Mouse (Mus musculus) liver, postnatal 0 days (tissue): Measurements from ENCODE around the gene Rin2.

ENCODE experiments used
- CTCF ChIP-seq: sonication (generic); IDR thresholded peaks from 2 replicates; pipeline ENCODE4 v1.5.1; 2016; ENCODE audit warnings: antibody characterized with exemption, low read depth
- EP300 ChIP-seq: IDR thresholded peaks from 2 replicates; pipeline ENCODE4 v1.6.1; 2016; ENCODE audit warnings: antibody characterized with exemption, low read depth, mild to moderate bottlenecking

DNA sequence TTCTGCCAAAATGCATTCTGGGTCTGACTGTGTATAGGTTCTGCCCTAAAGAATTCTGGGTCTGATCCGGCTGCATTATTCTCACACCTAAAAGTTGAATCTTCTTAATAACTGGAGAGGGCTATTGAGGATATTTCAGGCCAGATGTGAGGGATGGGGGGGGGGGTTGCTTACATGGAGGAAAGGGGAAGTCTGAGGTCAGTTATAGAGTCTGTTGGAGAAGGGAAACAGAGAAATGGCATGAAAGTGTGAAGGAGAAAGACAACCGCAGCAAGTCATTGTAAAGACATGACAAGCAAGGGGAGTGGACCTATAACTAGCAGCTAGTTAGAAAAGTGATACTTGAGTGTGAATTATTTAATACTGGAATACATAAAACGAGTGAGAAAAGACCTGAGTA, 36.5 kb downstream of the Rin2 start:
- TF ChIP-seq CTCF: no peak
- TF ChIP-seq EP300: no peak
